Mouse (Mus musculus) frontal cortex, adult (tissue): ENCODE measurements around the gene Tnr.

Experiments
- ATAC-seq: cut with Nextera tagmentation; 2 replicates; pipeline ENCODE4 v1.9.2; 2017; ENCODE audit warnings: mild to moderate bottlenecking, moderate library complexity, mixed read lengths; ENCODE audit not compliant: low TSS enrichment

Gene Tnr

DNA sequence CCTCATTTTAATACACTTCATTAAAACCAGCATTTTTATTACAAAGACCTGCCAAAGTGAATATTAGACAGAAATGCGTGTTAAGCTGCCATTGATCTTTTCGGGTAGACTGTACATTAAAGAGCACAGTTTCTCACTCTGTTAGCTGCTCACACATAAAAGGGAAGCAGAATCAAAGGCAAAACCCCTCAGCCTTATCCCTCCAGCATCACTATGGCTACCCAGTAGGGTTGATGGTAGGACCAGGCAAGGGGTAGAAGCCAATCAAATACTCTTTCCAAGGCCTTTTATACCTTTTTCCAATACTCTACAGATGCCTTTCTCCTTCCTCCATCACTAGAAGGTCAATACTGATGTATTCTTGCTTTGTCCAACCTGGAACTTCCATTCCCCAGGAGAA, 269.0 kb downstream of the Tnr start:
- ATAC-seq, result no peak

DNA sequence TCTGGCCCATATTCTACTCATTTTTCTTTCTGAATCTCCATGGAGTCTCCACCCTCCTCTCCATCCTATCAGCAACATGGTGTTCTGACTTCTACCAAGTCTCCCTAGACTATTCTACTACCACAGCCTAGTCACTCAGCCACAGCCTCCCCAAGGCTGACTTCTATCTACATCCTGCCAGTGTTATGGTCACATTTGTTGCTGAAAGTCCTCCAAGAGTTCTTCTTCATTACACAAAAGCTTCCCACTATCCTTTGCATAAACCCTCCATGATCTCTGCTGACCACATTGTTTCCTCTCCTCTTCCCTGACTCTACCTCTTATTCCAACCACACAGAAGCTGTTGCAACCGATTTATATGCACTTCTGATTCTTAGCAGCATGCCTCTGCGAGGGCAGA, 272.5 kb downstream of the Tnr start:
- ATAC-seq, result no peak

DNA sequence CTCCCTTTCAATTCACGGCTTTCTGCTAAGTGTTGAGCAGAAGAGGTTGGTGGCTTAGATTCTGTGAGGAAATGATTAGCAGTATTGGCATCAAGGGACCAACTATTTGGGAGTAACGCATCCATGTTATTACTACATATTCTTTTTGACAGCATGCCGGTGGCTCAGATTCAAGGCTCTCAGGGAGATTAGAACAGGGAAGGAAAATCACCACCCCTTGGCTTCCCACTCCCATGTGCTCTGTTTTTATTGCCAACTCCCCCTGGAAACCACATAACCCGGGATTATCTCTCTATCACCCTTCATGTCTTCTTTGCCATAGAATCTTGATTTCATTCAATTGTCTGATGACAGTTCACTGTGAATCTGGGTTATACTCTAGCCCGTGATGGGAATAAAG, 276.8 kb downstream of the Tnr start:
- no peak for ATAC-seq

DNA sequence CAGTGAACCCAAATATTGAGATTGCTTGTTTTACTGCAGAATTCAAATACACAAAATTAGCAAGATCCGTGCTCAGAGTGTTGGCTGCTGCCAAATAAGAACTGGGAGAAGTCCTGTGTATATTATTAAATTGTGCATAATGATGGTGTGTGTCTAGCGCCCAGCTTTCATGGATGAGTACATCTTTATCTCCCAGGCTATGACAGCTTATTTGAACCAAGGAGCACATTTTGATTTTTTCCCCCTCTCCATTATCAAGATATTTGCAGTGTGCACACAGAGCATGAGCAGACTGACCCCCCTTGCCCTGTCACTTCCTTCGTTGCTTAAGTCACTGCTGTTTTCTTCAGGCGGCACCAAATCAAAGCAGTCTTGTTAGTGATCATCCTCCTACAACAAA, 278.2 kb downstream of the Tnr start:
- no peak for ATAC-seq

DNA sequence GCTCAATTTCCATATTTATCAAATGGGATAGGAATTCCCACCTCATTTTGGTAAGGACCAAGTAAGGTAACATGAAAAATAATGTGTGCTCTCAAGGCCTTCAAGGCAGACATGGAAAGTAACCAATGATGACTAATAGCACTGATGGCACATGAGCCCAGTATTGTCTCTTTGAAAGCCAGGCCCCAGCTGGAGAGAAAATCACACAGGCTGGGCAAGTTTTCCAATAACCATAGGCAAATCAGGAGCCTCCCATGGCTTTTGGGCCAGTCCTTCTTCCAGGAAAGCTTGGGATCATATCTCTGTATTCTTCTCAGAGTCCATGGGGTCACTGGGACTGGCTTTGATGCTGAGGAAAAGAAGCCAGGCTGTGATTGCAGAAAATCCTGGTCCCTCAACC, 280.1 kb downstream of the Tnr start:
- ATAC-seq, result no peak

DNA sequence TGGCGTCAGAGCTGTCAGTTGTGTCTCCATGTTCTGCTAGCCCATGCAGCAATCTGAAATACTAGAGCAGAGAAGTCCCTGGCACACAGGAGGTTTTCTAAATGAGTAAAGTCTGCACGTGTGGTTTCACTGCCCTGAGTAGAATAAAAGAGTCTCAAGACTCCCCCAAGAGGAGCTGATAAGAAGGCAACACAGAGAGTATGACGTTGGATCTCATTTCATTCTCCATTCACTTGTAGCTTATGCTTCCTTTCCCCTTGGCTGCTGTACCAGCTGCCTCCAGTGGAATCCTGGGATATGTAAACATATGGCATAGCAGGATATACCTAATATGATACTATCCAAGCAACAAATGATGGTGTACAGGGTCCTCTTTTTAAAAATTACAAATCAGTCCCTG, 285.9 kb downstream of the Tnr start:
- peak; percentile 55 for ATAC-seq

DNA sequence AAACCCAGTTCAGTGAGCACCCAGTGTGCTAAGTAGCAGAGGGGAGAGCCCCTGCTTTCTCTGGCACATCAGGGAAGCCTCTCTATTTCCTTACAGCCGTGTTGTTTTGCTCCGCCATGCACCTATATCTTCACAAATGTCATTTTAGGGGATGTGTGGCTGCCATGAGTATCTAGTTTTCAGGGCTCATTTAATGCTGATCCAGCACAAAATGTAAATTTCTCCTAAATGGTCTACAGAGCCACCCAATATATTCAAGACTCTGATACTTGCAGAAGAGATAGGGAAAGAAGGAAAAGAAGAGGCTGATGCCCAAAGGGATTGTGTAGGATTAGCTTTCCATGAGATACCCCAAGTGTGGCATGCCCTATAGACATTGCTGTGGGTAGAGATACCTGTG, 288.2 kb downstream of the Tnr start:
- no peak for ATAC-seq

DNA sequence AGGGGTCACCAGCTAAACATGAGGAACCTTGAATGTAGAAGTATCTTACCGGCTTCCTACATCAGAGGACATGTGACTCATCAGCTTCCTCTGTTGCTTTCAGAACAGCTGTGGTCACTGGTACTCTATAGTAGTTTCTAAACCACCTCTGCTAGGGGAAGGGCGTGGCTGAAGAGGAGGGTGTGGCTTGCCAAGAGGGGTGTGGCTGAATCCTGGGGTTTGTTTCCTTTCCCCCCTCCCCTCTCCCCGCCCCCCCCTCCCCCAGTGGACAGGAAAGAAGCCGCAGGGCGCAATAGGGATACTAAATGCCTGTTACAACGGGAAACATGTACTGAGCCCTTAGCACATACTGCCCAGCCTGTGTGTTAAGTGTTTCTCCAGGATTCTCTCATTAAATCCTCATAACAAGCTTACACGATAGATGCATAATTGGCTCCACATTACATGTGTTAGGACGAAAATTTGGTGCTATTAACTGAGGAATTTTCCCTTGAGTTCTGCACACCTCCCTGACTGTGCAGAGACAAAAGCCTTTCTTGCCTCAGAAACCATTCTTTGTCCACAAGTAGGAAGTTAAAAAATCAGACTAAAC, 289.3 kb downstream of the Tnr start:
- no peak for ATAC-seq

DNA sequence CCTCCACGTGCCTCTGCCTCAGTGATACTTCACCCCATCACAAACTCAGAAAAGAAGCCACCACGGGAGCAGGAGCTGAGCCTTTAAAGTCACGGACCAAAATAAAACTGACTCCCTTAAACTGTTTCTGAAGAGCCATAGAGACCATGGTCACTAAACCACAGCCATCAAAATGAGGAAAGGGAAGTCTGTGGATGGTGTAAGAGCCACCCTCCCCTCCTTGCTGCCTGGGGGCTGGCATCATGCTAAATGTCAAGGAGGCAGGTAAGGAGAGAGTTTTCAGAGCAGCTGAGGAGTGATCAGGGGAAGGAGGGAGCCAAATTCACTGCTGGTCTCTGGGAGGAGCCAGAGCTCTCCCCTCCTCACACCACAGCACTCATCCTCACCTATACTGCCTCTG, 290.8 kb downstream of the Tnr start:
- no peak for ATAC-seq

DNA sequence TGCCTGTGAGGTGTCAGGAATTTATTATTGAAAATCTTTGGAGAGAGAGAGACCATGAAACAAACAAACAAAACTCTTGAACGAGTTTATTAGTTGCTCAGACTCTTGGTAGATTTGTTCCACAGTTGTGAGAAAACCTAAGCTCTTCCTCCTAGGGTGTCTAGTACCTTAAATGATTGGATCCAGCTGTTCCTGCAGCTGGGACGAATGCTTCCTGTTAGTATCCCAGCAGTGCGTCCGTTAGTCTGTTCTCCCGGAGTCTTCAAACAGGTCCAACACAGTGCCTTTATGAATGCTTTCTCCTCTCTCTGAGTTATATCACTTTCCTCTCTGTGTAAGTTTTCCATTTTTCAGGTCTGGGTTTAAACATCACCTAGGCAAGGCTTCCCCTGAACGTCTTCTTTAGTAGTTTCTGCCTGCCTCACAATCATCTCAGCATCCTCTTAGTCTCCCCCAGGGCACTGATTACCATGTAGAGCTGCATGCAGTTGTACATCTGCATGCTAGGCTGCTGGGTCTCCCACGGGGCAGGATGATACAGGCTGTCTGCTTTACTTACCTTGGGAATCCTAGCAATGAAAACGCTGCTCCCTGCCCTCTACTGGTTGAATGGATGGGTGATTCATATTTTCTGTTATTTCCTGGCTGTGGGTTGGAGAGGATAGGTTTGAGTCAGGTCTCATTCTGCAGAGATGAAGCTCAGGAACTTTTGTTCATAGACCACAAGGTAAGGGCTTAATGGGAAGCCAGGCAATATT, 293.2 kb downstream of the Tnr start:
- ATAC-seq, result peak; percentile 39; the same call in 1 of the 2 replicates

DNA sequence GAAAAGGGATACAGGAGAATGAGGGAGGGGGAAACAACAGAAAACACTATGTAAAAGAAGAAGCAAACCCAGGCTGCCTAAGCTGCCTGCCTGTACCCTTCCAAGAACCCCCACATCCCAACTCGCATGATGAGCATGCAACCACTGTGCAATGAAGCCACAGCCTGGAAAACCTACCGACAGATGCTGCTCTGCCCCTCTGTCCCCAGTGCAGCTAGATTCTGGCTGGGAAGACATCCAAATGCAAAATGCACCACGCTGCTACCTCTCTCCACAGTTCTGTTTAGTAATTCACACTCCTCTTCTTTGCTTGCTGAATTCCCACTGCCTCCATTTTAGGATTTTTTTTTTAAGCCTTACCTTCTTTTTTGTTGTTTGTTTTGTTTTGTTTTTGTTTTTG, 295.9 kb downstream of the Tnr start:
- ATAC-seq, result peak; percentile 78

DNA sequence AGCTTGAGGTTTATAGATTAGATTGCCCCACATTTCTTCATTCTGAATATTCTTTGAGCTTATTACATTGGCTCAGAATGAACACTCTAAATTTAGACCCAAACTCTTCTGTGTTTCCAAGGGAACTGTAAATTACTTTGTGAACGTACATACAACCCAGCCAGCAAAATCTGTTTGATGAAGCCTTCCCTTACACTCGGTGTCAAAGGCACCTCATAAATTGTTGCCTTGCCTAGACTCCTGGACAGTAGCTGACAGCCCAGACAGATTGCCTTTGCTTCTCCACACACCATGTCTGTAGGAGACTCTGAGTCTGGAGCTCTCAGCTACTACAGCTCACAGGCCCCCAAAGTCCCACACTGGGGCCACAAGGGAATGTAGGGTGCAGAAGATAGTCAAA, 298.8 kb downstream of the Tnr start:
- peak; percentile 71 for ATAC-seq

DNA sequence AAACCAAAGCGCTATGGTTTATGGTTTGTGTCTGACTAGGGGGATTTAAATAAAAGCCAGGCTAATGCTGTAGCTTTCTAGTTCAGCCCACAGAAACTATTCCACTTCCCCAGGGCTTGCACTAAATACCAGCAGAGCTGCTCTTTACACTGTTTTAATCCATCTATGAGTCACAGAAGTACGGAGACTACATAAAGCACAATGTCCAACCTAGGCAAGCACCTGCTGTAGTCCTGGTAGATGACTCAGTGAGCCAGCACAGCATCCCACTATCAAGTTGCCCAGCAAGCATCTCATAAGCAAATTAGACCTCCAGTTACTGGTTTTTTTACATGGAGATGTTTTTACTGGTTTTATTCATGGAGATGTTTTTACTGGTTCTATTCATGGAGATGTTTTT, 305.0 kb downstream of the Tnr start:
- peak; percentile 93 for ATAC-seq

DNA sequence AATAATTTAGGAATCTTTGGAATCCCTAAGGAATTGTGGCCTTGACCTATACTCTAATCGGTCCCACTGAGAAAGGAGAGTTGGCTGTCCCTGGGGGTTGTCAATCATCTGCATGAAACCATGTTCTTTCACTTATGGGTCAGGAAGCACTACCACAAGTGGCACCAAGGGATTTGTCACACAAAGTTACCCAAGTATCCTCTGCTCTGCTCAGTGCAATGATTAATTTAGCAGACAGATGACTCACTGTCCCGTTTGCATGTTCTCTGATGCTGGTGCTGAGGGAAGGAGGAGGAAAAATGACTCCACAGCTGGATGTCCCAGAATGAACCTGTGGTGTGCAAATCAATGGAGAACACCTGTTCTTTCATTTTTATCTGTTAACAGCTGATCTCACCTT, 309.6 kb downstream of the Tnr start:
- ATAC-seq, result 0 out of 2 replicates have a peak, but pooled peaks have one; percentile 38

DNA sequence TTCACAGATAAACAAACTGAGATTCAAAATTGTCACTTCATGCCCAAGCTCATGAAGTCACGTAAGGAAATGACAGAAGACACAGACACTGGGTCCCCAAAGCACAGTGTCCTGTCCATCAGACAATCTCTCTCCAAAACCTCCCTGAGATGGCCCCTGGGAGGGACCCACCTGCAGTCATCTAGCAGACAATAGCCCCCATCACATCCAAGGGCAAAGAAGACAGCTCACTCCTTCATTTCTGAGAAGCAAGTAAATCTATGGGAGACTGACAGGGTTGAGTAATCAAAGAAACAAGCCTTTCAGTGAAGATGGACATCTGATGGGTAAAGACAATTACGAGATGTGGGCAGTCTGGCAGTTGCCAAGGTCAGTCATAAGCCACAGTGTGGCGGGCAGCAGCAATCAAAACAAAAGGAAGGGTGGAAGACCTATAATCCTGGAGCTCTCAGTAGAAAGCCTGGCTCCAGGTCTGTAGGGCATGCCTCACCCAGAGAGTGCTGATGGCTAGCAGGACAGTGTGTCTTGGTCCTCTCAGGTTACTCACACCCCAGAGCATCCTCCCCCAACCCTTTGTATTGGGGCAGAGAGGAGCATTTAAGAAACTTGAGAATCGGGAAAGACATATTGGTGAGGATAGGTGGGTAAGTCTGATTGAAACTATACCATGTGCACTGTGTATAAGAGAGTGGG, 310.2 kb downstream of the Tnr start:
- ATAC-seq, result no peak

DNA sequence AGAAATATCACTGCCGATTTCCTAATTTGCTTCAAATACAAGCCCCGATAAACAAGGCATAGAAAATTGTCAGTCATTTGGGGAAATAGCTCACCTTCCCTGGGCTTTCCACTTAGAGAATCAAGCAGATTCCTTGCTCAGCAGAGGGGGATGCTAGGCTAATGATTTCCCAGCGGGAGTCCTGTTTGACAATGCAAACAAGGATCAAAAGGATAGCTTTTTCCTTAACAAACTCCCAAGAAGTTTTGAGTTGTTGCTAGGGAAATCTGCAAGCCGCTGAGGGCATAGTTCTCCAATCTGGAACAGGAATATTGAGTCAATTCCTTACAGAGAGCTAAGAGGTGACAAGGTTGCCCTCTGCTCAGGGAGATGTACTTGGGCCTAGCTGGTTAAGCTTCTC, 311.6 kb downstream of the Tnr start:
- no peak for ATAC-seq

DNA sequence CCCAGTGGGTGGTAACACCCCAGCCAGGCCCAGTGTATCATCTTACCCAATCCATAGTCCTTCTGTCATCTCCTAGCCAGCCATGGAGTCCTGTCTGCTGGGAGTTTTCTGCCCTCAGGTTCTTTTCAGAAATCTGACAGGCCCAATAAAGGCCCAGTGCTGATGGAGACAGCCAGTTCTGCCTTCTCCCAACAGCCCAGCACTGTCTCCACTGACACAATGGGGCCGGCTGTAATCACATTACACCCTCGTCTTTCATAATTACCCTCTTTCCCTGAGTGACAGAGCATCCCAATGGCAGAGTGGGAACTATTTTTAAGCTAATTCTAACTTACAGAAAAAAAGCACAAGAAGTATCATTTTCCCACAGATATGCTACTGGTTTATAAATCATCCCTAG, 316.8 kb downstream of the Tnr start:
- ATAC-seq, result peak; percentile 38; the same call in 1 of the 2 replicates

DNA sequence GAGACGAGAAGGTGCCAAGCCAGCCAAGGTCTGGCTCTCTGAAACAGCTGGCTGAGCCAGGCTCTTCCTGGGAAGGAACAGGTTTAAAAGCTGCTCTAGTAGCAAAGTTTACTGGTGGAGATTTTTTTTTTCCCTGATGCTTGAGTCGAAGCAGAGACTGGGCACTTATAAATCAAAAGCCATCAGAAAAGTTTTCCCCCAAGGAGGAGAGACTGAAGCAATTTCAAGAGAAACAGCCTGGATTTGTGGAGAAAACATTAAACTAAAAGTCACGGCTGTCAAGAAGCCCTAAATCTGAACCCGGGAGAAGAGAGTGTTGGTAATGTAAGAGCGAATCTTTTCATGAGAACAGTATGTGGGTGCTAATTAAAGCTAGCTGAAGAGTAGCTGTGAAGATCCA, 319.3 kb downstream of the Tnr start:
- peak; percentile 50; the same call in 1 of the 2 replicates for ATAC-seq

DNA sequence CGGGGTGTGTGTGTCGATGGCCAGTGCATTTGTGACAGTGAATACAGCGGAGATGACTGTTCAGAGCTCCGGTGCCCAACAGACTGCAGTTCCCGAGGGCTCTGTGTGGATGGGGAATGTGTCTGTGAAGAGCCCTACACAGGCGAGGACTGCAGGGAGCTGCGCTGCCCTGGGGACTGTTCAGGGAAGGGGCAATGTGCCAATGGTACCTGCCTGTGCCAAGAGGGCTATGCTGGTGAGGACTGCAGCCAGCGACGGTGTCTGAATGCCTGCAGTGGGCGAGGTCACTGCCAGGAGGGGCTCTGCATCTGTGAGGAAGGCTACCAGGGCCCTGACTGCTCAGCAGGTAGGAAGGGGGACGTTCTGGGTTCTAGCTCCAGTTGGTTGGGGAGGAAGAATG, 328.5 kb downstream of the Tnr start:
- ATAC-seq, result no peak

DNA sequence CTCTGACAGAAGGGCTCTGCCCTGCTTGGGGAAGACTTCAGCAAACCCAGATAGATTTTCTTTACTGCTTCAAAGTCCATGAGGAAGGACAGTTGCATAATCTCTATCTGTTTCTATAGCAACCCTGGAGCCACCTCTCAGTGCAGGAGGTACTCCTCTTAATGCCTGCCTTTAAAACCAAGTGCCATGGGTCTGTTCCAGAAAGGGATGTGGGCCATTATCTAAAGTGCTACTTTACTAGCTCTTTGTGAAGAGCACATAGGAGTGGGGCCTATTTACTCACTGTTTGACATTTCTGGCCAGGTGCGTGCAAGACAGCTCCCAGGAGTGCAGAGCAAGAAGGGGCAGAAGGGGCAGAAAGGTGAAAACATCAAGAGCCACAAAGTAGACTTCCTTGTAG, 330.7 kb downstream of the Tnr start:
- ATAC-seq, result peak; percentile 91

DNA sequence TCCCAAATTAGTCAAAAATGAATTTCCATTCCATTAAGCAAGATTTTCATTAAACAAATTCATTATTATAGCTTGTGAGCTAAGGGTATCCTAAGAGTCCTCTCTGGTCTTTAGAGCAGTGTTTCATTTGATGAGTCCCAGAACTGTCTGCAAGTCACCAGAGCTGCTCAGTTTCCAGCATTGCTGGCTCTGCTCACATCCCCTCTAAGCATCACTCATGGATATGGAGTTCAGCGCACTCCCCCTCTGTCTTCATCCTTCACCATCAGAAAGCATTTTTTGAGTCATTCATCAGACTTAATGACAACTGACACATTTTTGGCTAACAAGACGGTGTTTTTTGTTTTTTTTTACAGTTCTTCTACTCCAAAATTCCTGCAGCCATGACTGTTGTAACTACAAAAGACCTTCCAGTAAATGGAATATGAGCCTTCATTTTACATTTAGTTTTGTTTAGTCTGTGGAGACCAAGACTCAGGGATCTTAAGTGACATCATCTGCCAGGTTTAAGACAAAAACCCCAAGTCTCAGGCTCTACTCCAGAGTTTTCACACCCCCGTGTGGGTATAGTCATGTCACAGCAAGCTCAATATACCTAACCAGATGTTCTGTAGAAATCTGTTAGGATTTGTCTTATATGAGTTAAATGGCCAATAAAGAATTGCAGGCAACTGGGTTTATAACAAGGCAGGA, 338.4 kb downstream of the Tnr start:
- no peak for ATAC-seq

DNA sequence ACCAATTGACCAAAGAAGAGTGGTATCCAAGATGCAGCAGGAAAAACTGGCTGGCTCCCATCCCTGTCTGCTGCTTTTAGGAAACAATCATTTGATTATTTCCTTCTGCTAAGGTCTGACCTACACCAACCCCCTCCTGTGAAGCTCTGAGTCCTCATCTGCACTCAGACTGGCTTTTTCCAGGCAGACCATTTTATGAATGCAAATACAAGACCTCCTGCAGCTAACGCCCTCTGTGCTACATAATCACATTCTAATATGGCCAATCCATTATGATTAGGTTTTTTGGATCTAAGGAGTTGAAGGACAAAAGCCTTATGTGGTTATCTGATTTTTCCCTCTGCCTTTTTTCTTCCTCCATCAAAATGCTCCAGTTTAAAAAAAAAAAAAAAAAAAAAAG, 342.1 kb downstream of the Tnr start:
- ATAC-seq, result no peak
